Mouse (Mus musculus): Measurements from ENCODE around the gene Abcb5. TPM values are rescaled to one million over a fixed set of nuclear protein-coding genes. Genes with fewer than 3 reads are reported as not detected.

Gene Abcb5
- total RNA-seq (2012; rRNA removed), result 2.5 and 7.6 TPM in 2 replicates

DNA sequence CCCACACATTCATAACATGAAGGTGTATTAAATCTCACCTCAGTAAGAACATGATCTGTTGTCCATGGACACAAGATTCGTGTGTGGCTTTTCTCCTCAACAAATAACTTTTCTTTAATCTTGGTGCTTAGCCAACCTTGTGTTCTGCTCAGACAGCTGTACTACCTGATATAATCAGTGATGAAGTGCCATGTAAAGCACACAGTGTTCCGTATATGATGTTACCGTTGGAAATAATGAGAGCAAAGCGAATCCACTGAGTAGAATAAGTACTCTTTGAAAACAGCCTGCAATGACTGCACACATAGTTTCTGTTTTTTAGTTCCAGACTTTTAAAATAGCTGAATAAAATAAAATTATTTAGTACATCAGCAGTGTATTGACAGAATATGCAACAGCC lies at the start of gene Abcb5:
Gene Abcb5, minus strand, starts transcription at position 101 of the 400 bp plus-strand sequence.
- Histone ChIP-seq H3K4me1 (ENCODE audit: control insufficient read depth in 2 of 2, insufficient read depth in 2 of 2, low read length in 2 of 2, poor library complexity in 1 of 2) (no peaks in the 10 kb centered on the region), H3K9ac (ENCODE audit: insufficient read depth, low read depth, low read length, poor library complexity, severe bottlenecking) (no peak within 1 kb of the TSS), H3K36me3 (ENCODE audit: control insufficient read depth, insufficient read depth, low read length, poor library complexity, severe bottlenecking) (no peaks in the 10 kb centered on the region), H3K4me3 (ENCODE audit: insufficient read depth in 1 of 2, low read depth in 1 of 2, low read length in 2 of 2, poor library complexity in 1 of 2, severe bottlenecking in 1 of 2) (no peak within 1 kb of the TSS), H3K9me3 (ENCODE audit: control insufficient read depth, insufficient read depth, low read depth, low read length) (no peaks in the 10 kb centered on the region), H3K27ac (ENCODE audit: insufficient read depth, low read depth, low read length, poor library complexity, severe bottlenecking) (no peak within 1 kb of the TSS)
- in situ Hi-C loops (cut with MboI; ENCODE audit: low sequenced_read_pairs in 2 of 2, unreplicated experiment in 2 of 2), result no loop called here
- TF ChIP-seq HCFC1 (IDR thresholded peaks at IDR 0.05; ENCODE audit: borderline replicate concordance, insufficient read depth, low read length) (no peak), ZC3H11A (IDR thresholded peaks at IDR 0.05; ENCODE audit: borderline replicate concordance, low read depth, low read length) (no peak), ZNF384 (IDR thresholded peaks at IDR 0.05; ENCODE audit: low read depth, low read length) (no peak), MAFK (IDR thresholded peaks at IDR 0.05; ENCODE audit: insufficient read depth, low read depth, low read length) (no peak), CHD2 (IDR thresholded peaks at IDR 0.05; ENCODE audit: low read depth, low read length) (no peak)
- DNase-seq (ENCODE audit: low read depth, low spot score), result no peak

DNA sequence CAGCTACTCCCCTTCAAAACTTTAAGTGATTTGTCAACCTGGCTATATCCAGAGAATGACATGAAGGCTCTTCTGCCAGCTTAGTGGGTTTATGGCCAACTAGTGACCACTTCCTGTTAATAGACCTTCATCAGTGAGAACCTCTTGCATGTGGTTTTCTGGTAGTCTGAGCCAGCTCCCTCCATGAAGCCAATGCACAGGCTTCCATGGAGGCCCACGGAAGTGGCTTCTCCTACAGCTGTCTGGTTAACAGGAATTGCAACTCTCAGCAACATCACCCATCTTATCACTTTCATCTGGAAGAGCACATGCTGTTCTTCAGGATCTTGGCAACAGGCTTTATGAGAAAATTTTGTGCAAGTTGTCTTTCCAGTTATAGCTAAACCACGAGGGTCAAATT lies 33.0 kb upstream of the Abcb5 start:
- in situ Hi-C loops (cut with MboI; ENCODE audit: low sequenced_read_pairs in 2 of 2, unreplicated experiment in 2 of 2), result no loop called here
- Histone ChIP-seq H3K4me3 (ENCODE audit: insufficient read depth in 1 of 2, low read depth in 1 of 2, low read length in 2 of 2, poor library complexity in 1 of 2, severe bottlenecking in 1 of 2) (no peak overlapping the region), H3K9ac (ENCODE audit: insufficient read depth, low read depth, low read length, poor library complexity, severe bottlenecking) (no peak overlapping the region), H3K4me1 (ENCODE audit: control insufficient read depth in 2 of 2, insufficient read depth in 2 of 2, low read length in 2 of 2, poor library complexity in 1 of 2) (no peaks in the 10 kb centered on the region), H3K27ac (ENCODE audit: insufficient read depth, low read depth, low read length, poor library complexity, severe bottlenecking) (no peak overlapping the region), H3K9me3 (ENCODE audit: control insufficient read depth, insufficient read depth, low read depth, low read length) (no peaks in the 10 kb centered on the region), H3K36me3 (ENCODE audit: control insufficient read depth, insufficient read depth, low read length, poor library complexity, severe bottlenecking) (no peaks in the 10 kb centered on the region)
- no peak for TF ChIP-seq ZNF384 (IDR thresholded peaks at IDR 0.05; ENCODE audit: low read depth, low read length)
- TF ChIP-seq CHD2 (IDR thresholded peaks at IDR 0.05; ENCODE audit: low read depth, low read length), result no peak
- TF ChIP-seq HCFC1 (IDR thresholded peaks at IDR 0.05; ENCODE audit: borderline replicate concordance, insufficient read depth, low read length), result no peak
- TF ChIP-seq MAFK (IDR thresholded peaks at IDR 0.05; ENCODE audit: insufficient read depth, low read depth, low read length), result no peak
- TF ChIP-seq ZC3H11A (IDR thresholded peaks at IDR 0.05; ENCODE audit: borderline replicate concordance, low read depth, low read length), result no peak
- no peak for DNase-seq (ENCODE audit: low read depth, low spot score)

DNA sequence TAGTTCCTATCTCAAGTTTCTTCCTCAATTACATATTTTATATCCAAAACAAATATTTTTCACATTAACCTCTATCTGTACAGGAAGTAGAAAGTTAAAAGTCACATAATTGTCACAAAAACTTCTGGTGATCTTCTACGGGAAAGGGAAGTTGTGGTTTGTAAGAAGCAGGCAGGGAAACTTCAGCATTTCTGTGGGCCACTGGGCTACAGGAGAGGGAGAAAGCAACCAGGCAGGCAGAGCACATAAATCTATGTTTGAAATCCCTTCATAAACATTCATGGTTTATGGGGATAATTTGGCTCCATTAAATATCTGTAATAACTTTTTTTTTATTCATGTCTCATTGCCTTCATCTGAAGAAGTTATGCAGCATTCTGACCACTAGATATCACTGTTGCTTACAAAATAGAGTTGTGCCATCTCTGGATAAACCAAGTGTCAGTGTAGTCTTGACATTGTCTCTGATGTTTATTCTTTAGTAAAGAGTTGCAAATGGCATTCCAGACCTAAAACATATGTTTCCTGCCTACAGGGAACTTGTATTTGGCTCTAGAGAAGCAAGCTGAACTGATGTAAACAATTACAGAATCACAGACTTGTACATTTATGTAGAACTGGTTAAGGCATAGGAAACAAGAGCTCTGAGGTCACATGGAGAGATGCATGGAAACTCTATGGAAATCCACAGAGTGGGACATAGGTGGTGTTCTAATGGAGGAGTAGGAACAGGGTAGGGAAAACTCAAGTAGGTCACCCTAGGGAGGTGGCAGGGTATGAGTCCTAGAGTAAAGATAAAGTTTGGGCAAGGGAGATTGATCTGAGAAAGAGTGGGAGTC lies 28.3 kb upstream of the Abcb5 start:
- no peak for DNase-seq (ENCODE audit: low read depth, low spot score)
- in situ Hi-C loops (cut with MboI; ENCODE audit: low sequenced_read_pairs in 2 of 2, unreplicated experiment in 2 of 2), result no loop called here
- Histone ChIP-seq H3K36me3 (ENCODE audit: control insufficient read depth, insufficient read depth, low read length, poor library complexity, severe bottlenecking) (no peaks in the 10 kb centered on the region), H3K9ac (ENCODE audit: insufficient read depth, low read depth, low read length, poor library complexity, severe bottlenecking) (no peak overlapping the region), H3K4me3 (ENCODE audit: insufficient read depth in 1 of 2, low read depth in 1 of 2, low read length in 2 of 2, poor library complexity in 1 of 2, severe bottlenecking in 1 of 2) (no peak overlapping the region), H3K27ac (ENCODE audit: insufficient read depth, low read depth, low read length, poor library complexity, severe bottlenecking) (no peak overlapping the region), H3K4me1 (ENCODE audit: control insufficient read depth in 2 of 2, insufficient read depth in 2 of 2, low read length in 2 of 2, poor library complexity in 1 of 2) (no peaks in the 10 kb centered on the region), H3K9me3 (ENCODE audit: control insufficient read depth, insufficient read depth, low read depth, low read length) (no peaks in the 10 kb centered on the region)
- no peak for TF ChIP-seq HCFC1 (IDR thresholded peaks at IDR 0.05; ENCODE audit: borderline replicate concordance, insufficient read depth, low read length)
- no peak for TF ChIP-seq ZNF384 (IDR thresholded peaks at IDR 0.05; ENCODE audit: low read depth, low read length)
- TF ChIP-seq ZC3H11A (IDR thresholded peaks at IDR 0.05; ENCODE audit: borderline replicate concordance, low read depth, low read length), result no peak
- TF ChIP-seq CHD2 (IDR thresholded peaks at IDR 0.05; ENCODE audit: low read depth, low read length), result no peak
- no peak for TF ChIP-seq MAFK (IDR thresholded peaks at IDR 0.05; ENCODE audit: insufficient read depth, low read depth, low read length)

DNA sequence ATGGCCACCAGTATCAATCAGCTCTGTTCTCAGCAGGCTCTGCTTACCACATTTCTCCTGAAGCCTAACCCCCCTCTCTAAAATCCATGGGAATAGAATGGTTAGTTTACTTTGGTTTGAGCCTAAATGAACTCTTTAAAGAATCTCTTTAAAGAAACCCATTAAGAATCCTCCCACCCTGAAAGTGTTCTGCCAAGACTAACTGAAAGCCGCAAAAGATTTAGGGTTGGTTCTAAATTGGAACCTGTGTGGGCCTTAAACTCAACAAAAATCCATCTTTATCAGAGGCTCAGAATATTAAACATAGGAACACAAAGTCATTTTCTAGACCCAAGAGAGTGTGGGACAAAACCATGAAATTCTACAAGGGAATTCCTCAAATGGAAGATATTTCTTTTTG lies 18.6 kb upstream of the Abcb5 start:
- Histone ChIP-seq H3K4me1 (ENCODE audit: control insufficient read depth in 2 of 2, insufficient read depth in 2 of 2, low read length in 2 of 2, poor library complexity in 1 of 2) (no peaks in the 10 kb centered on the region), H3K27ac (ENCODE audit: insufficient read depth, low read depth, low read length, poor library complexity, severe bottlenecking) (no peak overlapping the region), H3K36me3 (ENCODE audit: control insufficient read depth, insufficient read depth, low read length, poor library complexity, severe bottlenecking) (no peaks in the 10 kb centered on the region), H3K9me3 (ENCODE audit: control insufficient read depth, insufficient read depth, low read depth, low read length) (no peaks in the 10 kb centered on the region), H3K4me3 (ENCODE audit: insufficient read depth in 1 of 2, low read depth in 1 of 2, low read length in 2 of 2, poor library complexity in 1 of 2, severe bottlenecking in 1 of 2) (no peak overlapping the region), H3K9ac (ENCODE audit: insufficient read depth, low read depth, low read length, poor library complexity, severe bottlenecking) (no peak overlapping the region)
- no peak for DNase-seq (ENCODE audit: low read depth, low spot score)
- TF ChIP-seq CHD2 (IDR thresholded peaks at IDR 0.05; ENCODE audit: low read depth, low read length) (no peak), ZNF384 (IDR thresholded peaks at IDR 0.05; ENCODE audit: low read depth, low read length) (no peak), MAFK (IDR thresholded peaks at IDR 0.05; ENCODE audit: insufficient read depth, low read depth, low read length) (no peak), ZC3H11A (IDR thresholded peaks at IDR 0.05; ENCODE audit: borderline replicate concordance, low read depth, low read length) (no peak), HCFC1 (IDR thresholded peaks at IDR 0.05; ENCODE audit: borderline replicate concordance, insufficient read depth, low read length) (no peak)
- in situ Hi-C loops (cut with MboI; ENCODE audit: low sequenced_read_pairs in 2 of 2, unreplicated experiment in 2 of 2), result no loop called here

Measured in ES-E14 (cell line).